Mouse (Mus musculus) embryonic facial prominence, embryonic 12.5 days (tissue): ENCODE data around the gene Galnt10. TPM values are rescaled to one million over a fixed set of nuclear protein-coding genes. Genes with fewer than 3 reads are reported as not detected.

Experiments used
- ATAC-seq: fragments of 200-750 bp; cut with Nextera tagmentation; 2 replicates; pipeline ENCODE4 v1.8.0; 2017; ENCODE audit not compliant: insufficient number of reproducible peaks, insufficient read depth, low FRiP score, low TSS enrichment
- H3K27ac ChIP-seq: fragments of 300-500 bp; sonication (generic); 2 replicates; pipeline ENCODE4 v1.5.1; 2016; ENCODE audit warnings: mild to moderate bottlenecking
- H3K27me3 ChIP-seq: fragments of 300-500 bp; sonication (generic); 2 replicates; pipeline ENCODE4 v1.6.1; 2016; ENCODE audit warnings: mild to moderate bottlenecking, moderate library complexity
- H3K36me3 ChIP-seq: fragments of 300-500 bp; sonication (generic); 2 replicates; pipeline ENCODE4 v1.6.1; 2016; ENCODE audit warnings: mild to moderate bottlenecking
- H3K4me1 ChIP-seq: fragments of 300-500 bp; sonication (generic); 2 replicates; pipeline ENCODE4 v1.6.1; 2016
- H3K4me2 ChIP-seq: fragments of 300-500 bp; sonication (generic); replicated peaks from 2 replicates; pipeline ENCODE4 v1.6.1; 2016; ENCODE audit warnings: mild to moderate bottlenecking, moderate library complexity
- H3K4me3 ChIP-seq: fragments of 300-500 bp; sonication (generic); 2 replicates; pipeline ENCODE4 v1.5.1; 2016; ENCODE audit warnings: mild to moderate bottlenecking
- H3K9ac ChIP-seq: fragments of 300-500 bp; sonication (generic); 2 replicates; pipeline ENCODE4 v1.6.1; 2016; ENCODE audit warnings: mild to moderate bottlenecking, moderate library complexity
- H3K9me3 ChIP-seq: fragments of 300-500 bp; sonication (generic); 2 replicates; pipeline ENCODE4 v1.6.1; 2016; ENCODE audit warnings: mild to moderate bottlenecking, moderate library complexity
- WGBS: fragments of 180-500 bp; shearing (Covaris S2); methylation state at CpG from one replicate; pipeline ENCODE4 v1.1.7; 2016; 5-methylcytosine and 5-hydroxymethylcytosine counted together
- polyA plus RNA-seq: library from polyadenylated mRNA; unstranded; fragments of >200 nt; fragmentation: Nextera tagmentation; extraction: Ambion mirVana; gene quantifications from 2 replicates; pipeline ENCODE4 v1.2.1, GENCODE M21; 2016

Gene Galnt10
- polyA plus RNA-seq, 1 experiment from 2014 or later: 36.2 TPM

DNA sequence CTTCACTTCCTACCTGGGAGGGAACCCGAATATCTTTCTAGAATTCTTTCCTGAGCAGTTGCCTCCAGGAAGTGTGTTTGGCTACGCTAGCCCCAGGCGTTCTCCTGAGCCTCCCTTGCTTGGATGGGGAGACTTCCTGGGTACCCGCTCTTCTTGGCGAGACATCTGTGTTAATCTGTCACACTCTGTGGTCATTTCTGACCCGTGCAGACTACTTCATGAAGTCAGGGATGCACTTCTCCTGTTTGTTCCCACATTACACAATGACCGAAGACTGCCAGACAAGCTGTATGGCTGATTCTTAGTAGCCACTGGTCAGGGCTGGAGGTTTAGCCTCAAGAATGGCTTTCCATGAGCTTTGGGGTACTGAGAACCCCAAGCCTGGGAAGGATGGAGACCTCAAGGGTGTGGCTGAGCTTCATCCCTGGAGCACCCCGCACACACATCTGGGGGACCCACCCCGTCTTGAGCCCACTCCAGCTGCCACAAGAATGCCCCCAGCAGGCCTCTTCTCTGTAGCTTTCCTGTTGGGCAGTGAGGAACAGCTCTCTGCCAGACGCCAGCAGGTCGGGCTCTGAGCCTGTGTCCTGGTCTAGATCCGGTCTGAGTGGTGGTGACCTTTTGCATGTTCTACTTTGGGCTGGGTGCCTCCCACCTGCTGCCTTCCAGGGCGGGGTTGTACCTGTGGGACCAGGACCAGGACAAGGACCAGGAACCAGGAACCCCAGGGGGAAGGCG, 7.8 kb downstream of the Galnt10 start:
- Histone ChIP-seq H3K9me3 (no peaks in the 10 kb centered on the region), H3K4me3 (no peak overlapping the region), H3K9ac (no peak overlapping the region), H3K27ac (no peak overlapping the region), H3K36me3 (no peaks in the 10 kb centered on the region), H3K4me2 (no peak overlapping the region), H3K27me3 (no peaks in the 10 kb centered on the region), H3K4me1 (peaks cover 66% of the 10 kb centered on the region)
- ATAC-seq: no peak
- whole genome bisulfite sequencing: 80% methylated on average over 14 of the region's 14 CpGs

DNA sequence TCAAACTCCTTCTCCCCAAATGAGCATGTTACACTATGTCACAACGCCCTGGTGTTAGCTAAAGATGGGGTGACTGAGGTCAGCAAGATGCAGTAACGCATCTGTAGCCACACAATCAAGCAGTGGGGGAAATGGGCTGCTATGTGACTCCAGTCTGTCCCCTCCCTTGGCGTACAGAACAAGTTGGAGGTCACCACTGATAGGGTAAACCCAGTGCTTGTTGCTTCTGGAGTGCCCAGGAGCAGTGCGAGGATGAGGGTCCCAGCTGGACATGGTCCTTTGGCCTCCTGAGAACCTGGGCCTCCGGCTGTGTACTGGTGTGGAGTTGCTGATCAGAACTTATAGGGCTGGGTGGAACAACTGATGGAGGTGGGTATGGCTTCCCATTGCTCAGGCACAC, 8.6 kb downstream of the Galnt10 start:
- H3K4me3 ChIP-seq: no peak overlapping the region
- 81% methylated on average over 5 of the region's 5 CpGs for WGBS
- peaks cover 59% of the 10 kb centered on the region for H3K4me1 ChIP-seq
- H3K9me3 ChIP-seq: no peaks in the 10 kb centered on the region
- no peaks in the 10 kb centered on the region for H3K36me3 ChIP-seq
- H3K9ac ChIP-seq: no peak overlapping the region
- H3K27me3 ChIP-seq: no peaks in the 10 kb centered on the region
- H3K4me2 ChIP-seq: no peak overlapping the region
- no peak overlapping the region for H3K27ac ChIP-seq
- ATAC-seq: no peak

DNA sequence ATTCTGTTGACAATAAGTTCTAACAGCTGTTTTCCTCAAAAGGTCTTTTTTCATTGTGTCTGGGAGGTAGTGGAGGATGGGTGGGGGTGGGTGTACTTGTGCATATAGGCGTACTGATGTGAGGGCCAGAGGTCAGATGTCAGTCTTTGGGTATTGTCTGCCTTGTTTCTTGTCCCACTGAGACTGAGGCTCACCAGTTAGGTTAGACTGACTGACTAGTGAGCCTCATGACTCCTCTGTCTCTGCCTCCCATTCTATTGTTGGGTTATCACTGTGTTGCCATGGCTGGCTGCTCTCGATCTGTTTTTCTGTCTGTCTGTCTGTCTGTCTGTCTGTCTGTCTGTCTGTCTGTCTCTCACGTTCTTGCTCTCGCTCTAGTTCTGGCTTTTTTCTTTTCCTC, 9.1 kb downstream of the Galnt10 start:
- WGBS: 51% methylated on average over 4 of the region's 4 CpGs
- peaks cover 53% of the 10 kb centered on the region for H3K4me1 ChIP-seq
- H3K9ac ChIP-seq: no peak overlapping the region
- H3K4me2 ChIP-seq: no peak overlapping the region
- no peak for ATAC-seq
- no peak overlapping the region for H3K27ac ChIP-seq
- H3K27me3 ChIP-seq: no peaks in the 10 kb centered on the region
- no peak overlapping the region for H3K4me3 ChIP-seq
- H3K9me3 ChIP-seq: no peaks in the 10 kb centered on the region
- H3K36me3 ChIP-seq: no peaks in the 10 kb centered on the region

DNA sequence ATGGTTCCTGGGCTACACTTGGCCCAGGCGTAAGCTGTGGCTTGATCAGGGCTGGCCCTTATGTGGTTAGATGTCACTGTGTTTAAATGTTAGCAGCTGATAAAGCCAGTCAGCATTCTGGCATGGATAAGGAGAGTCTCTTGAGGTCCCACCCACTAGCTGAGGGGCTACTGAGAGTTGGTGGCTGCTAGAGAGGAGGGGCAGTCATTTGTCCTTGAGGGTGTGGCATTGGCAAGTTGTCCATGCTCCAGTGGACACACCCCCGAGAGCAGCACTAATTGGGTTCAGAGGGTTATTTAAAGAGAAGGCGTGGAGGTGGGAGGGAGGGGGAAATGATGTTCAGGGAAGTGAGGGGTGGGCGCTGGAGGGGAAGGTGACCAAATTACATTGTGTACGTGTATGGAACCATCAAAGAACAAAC, 9.7 kb downstream of the Galnt10 start:
- 37% methylated on average over 5 of the region's 5 CpGs for WGBS
- Histone ChIP-seq H3K4me3 (no peak overlapping the region), H3K36me3 (no peaks in the 10 kb centered on the region), H3K9ac (no peak overlapping the region), H3K27ac (no peak overlapping the region), H3K4me1 (peaks cover 53% of the 10 kb centered on the region), H3K4me2 (no peak overlapping the region), H3K27me3 (no peaks in the 10 kb centered on the region), H3K9me3 (no peaks in the 10 kb centered on the region)
- no peak for ATAC-seq

DNA sequence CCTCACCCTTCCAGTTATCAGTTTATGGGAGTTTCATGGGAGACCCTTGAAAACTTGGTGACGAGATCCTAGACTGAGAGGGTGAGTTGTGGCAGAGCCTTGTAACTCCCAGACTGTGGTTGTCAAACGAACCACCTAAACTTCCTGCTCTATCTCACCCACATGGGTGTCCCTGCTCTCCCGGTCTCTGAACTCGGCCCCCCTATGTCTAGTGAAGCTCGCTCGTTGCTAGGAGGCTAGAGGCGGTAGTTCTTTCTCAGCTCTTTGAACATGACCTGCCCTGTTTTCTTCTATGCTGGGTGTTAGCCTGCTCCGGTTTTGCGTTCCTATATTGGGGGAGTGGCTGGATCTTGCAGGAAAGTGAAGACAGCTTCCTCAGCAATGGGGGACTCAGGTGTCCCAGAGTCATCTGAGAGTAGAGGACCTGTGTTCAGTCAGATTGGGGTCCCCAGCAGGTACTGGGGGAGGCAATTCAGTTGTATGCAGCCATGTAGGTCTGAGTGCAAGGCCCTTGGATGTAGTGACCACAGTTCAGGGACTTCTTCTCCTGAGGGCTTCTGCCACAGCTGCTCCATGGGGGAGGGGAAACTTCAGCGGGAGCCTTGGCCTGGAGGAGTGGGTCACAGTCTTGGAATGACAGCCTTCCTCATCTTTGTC, 10.6 kb downstream of the Galnt10 start:
- Histone ChIP-seq H3K4me2 (no peak overlapping the region), H3K27ac (no peak overlapping the region), H3K9ac (no peak overlapping the region), H3K4me1 (peaks cover 54% of the 10 kb centered on the region), H3K4me3 (no peak overlapping the region), H3K36me3 (no peaks in the 10 kb centered on the region), H3K27me3 (no peaks in the 10 kb centered on the region), H3K9me3 (no peaks in the 10 kb centered on the region)
- WGBS: 57% methylated on average over 10 of the region's 10 CpGs
- ATAC-seq: no peak

DNA sequence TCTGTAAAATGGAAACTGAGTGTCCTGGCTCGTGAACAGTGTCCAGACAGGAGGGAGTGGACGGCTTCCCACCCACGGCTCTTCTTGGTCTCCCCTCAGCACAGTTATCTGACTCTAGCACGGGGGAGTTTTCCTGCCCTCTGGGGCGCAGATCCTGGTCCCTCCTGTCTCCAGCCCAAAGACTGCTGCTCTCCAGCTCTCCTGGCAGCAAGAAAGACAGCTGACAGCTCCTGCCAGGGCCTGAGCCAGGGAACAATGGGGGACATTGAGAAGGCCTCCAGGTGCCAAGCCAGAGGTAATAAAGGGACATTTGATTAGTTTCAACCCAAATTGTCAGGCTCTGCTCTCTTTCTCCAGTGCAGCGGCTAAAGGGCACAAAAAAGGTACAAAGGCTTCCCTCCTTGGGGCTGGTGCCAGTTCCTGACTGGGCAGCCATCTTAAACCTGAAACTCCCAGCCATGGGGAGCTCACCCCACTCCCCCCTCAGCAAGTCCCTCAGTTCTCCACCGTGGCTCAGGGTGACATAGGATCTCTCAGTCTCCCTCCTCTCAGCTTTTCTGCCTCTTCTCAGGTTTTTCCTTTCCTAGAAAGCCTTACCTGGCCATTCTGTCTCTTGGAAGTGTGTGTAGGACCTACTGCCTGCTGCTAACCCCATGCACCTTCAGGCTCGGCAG, 11.5 kb downstream of the Galnt10 start:
- no peaks in the 10 kb centered on the region for H3K27me3 ChIP-seq
- 34% methylated on average over 8 of the region's 8 CpGs for WGBS
- no peak overlapping the region for H3K4me3 ChIP-seq
- no peak for ATAC-seq
- H3K9me3 ChIP-seq: no peaks in the 10 kb centered on the region
- H3K36me3 ChIP-seq: no peaks in the 10 kb centered on the region
- no peak overlapping the region for H3K9ac ChIP-seq
- H3K27ac ChIP-seq: peak overlapping the region; percentile 41; the same call in 1 of the 2 replicates
- peaks cover 47% of the 10 kb centered on the region for H3K4me1 ChIP-seq
- H3K4me2 ChIP-seq: no peak overlapping the region

DNA sequence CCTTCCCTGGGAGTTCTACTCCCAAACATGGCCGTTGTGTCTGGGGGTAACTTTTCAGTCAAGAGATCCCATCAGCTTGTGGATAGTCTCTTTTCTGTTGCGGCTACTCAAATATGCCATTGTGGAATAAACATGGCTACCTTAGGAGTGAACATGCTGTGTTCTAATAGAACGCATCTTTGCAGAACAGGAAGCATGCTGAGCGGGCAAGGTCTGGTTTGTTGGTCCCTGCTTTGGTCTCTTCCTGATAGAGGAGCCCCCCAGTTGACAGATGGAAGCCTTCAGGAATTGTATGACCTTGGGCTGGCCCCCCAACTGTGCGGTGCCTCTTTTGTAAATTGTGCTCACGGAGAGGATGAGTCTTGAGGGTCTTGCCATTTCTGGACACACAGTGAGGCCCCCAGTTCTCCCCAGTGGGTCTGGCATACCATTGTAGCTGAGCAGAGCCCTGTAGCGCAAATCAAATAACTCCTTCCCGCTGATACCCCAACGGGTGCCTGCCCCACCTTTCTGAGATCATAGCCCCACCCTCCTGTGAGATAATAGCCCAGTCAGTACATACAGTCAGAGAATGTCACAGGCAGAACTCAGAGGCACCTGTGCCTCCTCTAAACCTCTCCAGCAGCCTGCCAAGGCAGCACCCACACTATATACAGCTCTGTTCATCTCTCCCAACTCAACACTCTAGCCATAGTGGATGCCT, 12.3 kb downstream of the Galnt10 start:
- Histone ChIP-seq H3K27ac (no peak overlapping the region), H3K27me3 (no peaks in the 10 kb centered on the region), H3K9me3 (no peaks in the 10 kb centered on the region), H3K9ac (no peak overlapping the region), H3K36me3 (no peaks in the 10 kb centered on the region), H3K4me1 (peaks cover 44% of the 10 kb centered on the region), H3K4me3 (no peak overlapping the region), H3K4me2 (no peak overlapping the region)
- 89% methylated on average over 9 of the region's 9 CpGs for WGBS
- no peak for ATAC-seq

DNA sequence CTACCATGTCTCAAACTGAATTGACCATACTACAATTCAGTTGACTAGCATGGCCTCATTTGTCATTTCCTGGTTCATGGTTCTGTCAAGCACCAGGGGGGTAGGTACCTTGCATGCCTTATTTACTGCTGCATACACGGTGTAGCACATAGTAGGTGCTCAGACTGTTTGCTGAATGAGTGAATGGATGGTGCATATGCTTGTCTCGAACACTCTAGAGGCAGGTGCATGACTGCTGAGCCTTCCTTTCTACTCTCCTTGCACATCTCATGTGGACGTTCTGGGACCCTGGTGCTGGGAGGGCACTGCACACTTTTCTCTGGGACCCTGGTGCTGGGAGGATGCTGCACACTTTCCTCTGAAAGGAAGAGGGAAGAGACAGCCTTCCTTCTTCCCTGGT, 13.0 kb downstream of the Galnt10 start:
- H3K9ac ChIP-seq: no peak overlapping the region
- 82% methylated on average over 3 of the region's 3 CpGs for WGBS
- ATAC-seq: no peak
- no peak overlapping the region for H3K4me2 ChIP-seq
- peaks cover 44% of the 10 kb centered on the region for H3K4me1 ChIP-seq
- no peak overlapping the region for H3K4me3 ChIP-seq
- no peaks in the 10 kb centered on the region for H3K36me3 ChIP-seq
- no peak overlapping the region for H3K27ac ChIP-seq
- no peaks in the 10 kb centered on the region for H3K9me3 ChIP-seq
- no peaks in the 10 kb centered on the region for H3K27me3 ChIP-seq

DNA sequence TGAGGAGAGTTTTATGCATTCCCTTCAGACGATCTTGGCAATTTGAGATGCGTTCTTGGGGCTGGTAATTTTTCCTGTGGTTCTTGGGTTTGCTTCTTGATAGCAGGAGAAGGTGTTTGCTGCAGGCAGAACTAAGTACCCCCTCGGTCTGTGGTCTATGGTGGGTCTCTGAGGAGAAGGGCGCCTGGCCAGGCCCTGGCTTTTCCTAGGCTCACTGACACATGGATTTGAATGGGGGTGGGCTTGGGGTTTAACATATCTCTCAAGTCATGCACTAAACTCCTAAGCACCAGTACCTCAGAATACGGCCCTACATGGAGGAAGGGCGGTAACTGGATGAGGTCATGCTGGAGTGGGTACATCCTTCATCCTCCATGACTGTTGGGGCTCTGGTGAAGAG, 13.5 kb downstream of the Galnt10 start:
- Histone ChIP-seq H3K9me3 (no peaks in the 10 kb centered on the region), H3K9ac (no peak overlapping the region), H3K27me3 (no peaks in the 10 kb centered on the region), H3K27ac (no peak overlapping the region), H3K36me3 (no peaks in the 10 kb centered on the region), H3K4me3 (no peak overlapping the region), H3K4me1 (peaks cover 42% of the 10 kb centered on the region), H3K4me2 (no peak overlapping the region)
- WGBS: 90% methylated on average over 6 of the region's 6 CpGs
- ATAC-seq: no peak

DNA sequence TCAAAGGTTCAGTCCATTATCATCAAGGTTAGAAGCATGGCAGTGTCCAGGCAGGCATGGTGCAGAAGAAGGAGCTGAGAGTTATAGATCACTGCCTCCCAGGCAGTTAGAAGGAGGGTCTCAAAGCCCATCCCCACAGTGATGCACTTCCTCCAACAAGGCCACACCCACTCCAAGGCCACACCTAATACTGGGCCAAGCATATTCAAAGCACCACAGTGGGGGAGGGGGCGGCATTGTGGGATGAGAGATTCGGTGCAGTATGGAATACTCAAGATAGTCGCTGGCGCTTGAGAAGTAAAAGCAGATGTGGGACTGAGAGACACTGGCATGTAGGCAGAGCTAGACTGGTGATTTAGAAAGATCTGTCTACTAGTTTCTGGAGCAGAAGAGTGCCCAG, 14.9 kb downstream of the Galnt10 start:
- H3K9ac ChIP-seq: no peak overlapping the region
- no peaks in the 10 kb centered on the region for H3K9me3 ChIP-seq
- no peaks in the 10 kb centered on the region for H3K27me3 ChIP-seq
- no peak overlapping the region for H3K4me3 ChIP-seq
- H3K4me2 ChIP-seq: no peak overlapping the region
- H3K36me3 ChIP-seq: no peaks in the 10 kb centered on the region
- ATAC-seq: no peak
- H3K4me1 ChIP-seq: peaks cover 29% of the 10 kb centered on the region
- H3K27ac ChIP-seq: no peak overlapping the region
- WGBS: 79% methylated on average over 4 of the region's 4 CpGs

DNA sequence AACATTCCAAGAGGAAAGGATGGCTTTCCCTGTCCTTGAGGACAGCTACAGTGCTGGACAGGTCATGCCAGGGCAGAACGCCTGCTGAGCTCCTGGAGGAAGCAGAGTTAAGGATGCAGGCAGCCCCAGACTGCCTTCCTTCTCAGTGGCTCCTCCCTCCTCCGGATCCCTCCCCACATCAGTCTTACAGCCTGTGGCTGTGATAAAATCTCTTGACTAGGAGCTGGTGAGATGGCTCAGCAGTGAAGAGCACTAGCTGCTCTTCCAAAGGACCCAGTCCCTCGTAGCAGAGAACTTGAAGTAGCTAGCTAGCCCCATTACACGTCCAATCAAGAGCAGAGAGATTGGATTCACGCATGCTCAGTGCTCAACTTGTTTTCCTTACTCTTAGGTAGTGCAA, 15.6 kb downstream of the Galnt10 start:
- Histone ChIP-seq H3K9me3 (no peaks in the 10 kb centered on the region), H3K4me2 (no peak overlapping the region)
- 44% methylated on average over 5 of the region's 5 CpGs for WGBS

More for the DNA sequence above, 15.6 kb downstream of the Galnt10 start:
- H3K36me3 ChIP-seq: no peaks in the 10 kb centered on the region
- ATAC-seq: 0 out of 2 replicates have a peak, but pooled peaks have one; percentile 18
- H3K9ac ChIP-seq: no peak overlapping the region
- peaks cover 24% of the 10 kb centered on the region for H3K4me1 ChIP-seq
- H3K27me3 ChIP-seq: no peaks in the 10 kb centered on the region
- H3K4me3 ChIP-seq: no peak overlapping the region
- no peak overlapping the region for H3K27ac ChIP-seq
